Mouse (Mus musculus): Measurements from ENCODE around the gene Gm16253. TPM values are rescaled to one million over a fixed set of nuclear protein-coding genes. Genes with fewer than 3 reads are reported as not detected.

Gm16253 gene
- polyA plus RNA-seq, 1 experiment, result not detected

DNA sequence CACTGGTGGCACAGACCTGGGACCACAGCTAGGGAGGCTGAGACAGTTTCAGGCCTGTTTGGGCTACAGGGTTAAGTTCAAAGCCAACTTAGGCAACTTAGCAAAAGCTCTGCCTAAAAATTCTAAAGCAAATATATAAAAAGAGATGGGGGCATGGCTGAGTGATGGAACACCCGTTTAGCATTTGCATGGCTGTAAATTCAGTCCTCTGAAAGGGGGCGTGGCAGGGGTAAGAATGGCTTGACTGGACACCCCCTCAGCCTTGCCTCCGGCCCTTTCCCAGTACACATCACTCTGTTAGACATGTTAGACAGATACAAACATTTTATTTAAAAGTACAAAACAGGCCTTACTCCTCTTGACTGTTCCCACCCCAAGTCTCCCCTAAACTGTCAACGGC is 782 bp downstream of the Gm16253 start:
- TF ChIP-seq GATA1 (IDR thresholded peaks at IDR 0.05; ENCODE audit: low read length), result no peak

DNA sequence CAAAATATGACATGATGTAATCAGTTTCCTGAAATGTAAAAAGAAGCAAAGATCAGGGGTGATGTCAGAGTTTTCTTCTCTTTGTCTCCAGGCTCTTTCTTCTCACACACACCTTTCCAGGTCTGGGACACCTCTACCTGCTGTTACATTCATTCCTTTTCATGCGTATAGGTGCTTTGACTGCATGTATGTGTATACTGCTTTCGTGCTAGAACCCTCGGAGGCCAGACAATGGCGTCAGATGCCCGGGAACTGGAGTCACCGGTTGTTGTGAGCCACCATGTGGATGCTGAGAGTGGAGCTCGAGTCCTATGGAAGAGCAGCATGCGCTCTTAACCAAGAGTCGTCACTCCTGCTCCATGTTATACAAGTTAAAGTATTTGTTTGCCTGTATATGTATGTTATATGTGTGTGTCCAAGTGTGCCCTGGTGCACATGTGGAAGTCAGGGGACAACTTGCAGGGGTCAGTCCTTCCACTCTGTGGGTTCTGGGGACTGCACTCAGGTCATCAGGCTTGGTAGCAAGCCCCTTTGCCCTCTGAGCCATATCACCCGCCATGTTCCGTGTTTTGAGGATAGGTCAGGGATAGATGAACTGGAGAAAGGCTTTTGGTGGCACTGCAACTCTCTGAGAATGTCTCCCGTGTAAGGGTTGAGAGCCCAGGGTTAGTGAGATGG is 1.9 kb downstream of the Gm16253 start:
- TF ChIP-seq GATA1 (IDR thresholded peaks at IDR 0.05; ENCODE audit: low read length), result no peak

DNA sequence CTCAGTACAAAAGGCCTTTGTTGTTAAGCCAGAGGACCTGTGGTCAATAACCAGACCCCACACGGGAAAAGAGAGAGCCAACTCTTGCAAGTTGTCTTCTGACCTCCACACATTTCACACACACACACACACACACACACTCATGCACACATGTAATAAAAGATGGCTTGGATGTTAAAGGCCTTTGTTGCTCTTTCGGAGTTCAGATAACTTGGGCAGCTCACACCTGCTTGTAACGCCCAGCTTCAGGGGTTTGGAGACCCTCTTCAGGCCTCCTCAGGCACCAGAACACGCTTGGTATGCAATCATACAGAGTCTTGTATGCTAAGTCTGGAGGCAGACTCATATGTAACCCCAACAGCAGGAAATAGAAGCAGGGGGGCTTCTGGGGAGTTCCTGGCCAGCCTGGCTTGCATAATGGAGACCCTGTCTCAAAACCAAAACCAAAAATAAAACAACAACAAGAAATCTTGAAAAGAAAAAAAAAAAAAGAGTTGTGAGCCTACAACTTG is 2.5 kb downstream of the Gm16253 start:
- TF ChIP-seq GATA1 (IDR thresholded peaks at IDR 0.05; ENCODE audit: low read length), result no peak

DNA sequence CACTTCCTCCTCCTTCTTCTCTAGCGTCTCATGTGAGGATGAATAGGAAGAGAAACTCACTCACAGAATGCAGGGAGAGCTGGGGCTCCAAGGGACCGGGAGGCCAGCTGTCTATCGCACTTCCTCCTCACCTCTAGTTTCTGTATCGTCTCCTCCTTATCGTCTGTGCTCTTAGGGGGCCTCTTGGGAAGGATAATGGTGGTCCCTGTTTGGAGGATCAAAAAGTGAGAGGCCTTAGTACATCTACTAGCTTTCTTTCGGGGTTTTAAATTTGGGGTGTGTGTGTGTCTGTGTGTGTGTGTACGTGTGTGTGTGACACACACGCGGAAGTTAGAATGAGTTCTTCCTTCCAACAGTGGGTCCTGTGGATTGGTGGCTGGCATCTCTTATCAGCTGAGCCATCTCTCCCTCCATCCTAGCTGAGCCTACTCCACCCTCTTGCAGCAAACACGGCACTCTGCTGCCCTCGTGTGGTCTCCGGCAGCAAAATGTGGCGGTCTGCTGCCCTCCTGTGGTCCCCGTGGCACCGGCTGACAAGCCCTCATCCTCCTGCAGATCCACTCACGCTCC is 3.2 kb downstream of the Gm16253 start:
- peak; percentile 88 for TF ChIP-seq GATA1 (IDR thresholded peaks at IDR 0.05; ENCODE audit: low read length)

DNA sequence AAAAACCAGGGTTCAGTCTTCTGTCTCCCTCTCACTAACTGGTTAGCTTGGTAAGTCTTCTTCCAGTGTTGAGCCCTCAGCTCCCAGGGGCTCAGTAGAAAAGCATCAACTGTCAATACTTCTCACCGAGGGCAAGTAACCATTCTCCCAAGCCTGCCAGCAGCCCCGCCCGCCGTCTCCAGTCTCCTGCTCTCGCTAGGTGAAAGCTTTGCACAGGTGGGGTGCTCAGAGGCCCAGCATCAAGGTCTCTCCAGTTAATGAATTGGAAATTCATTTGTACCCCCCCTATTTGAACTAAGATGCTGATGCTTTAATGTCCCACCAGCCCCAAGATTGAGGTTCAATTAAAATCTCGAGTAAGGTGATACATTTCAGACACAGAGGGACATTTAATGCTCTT is 4.4 kb downstream of the Gm16253 start:
- TF ChIP-seq GATA1 (IDR thresholded peaks at IDR 0.05; ENCODE audit: low read length), result no peak

DNA sequence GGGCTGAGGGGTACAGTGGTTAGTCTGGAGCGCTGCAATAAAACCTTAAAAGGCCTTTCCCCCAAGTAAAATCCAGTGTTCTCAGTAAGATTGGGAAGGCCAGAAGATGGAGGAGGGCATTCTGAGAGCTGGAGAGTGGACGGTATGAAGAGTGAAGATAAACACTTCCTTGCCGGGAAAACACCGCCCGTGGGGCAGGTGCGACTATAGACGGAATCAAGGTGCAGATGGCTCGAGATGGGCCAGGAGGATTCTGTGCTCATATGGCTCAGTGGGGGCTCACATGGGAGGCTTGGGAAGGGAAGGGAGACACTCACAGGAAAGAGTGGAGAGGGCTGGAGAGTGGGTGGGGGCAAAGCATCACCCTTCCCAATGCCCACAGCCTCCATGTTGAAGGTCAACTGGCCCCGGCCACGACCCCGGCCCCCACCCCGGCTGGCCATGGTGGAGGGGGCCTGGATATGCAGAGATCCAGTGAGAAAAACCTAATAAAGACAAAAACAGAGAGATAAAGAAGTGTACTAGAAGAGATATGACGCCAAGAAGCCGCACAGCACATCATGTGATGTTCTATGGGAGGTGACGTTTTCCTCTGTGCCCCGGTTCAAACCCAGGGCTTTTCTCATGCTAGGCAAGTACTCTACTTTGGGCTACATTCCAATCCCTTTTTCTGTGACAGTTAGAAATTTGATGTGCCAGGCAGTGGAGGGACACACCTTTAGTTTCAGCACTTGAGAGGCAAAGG is 5.2 kb downstream of the Gm16253 start:
- TF ChIP-seq GATA1 (IDR thresholded peaks at IDR 0.05; ENCODE audit: low read length), result no peak

DNA sequence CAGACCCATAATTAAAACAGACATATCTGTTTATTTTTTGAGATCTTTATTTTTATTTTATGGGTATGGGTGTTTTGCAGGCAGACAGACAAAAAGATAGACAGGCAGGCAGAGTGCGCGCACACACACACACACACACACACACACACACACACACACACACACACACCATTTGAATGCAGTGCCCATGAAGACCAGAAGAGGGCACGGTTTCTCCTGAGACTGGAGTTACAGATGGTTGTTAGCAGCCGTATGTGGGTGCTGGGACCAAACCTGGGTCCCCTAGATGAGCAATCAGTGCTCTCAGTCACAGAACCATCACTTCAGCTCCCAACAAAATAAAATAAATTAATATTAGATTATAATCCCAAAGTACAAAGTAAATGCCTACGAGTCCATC is 6.6 kb downstream of the Gm16253 start:
- TF ChIP-seq GATA1 (IDR thresholded peaks at IDR 0.05; ENCODE audit: low read length), result no peak

DNA sequence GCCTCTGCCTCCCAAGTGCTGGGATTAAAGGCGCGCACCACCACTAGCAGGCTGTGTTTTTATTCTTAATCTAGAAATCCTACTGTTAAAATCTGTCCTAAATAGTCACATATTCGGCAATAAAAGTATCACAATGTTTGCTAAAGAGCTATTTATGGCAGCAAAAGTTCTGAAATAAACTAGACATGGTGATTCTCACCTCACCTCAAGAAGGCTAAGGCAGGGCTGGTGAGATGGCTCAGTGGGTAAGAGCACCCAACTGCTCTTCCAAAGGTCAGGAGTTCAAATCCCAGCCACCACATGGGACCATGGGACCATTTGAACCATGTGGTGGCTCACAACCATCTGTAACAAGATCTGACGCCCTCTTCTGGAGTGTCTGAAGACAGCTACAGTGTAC is 13.9 kb downstream of the Gm16253 start:
- TF ChIP-seq GATA1 (IDR thresholded peaks at IDR 0.05; ENCODE audit: low read length), result no peak

DNA sequence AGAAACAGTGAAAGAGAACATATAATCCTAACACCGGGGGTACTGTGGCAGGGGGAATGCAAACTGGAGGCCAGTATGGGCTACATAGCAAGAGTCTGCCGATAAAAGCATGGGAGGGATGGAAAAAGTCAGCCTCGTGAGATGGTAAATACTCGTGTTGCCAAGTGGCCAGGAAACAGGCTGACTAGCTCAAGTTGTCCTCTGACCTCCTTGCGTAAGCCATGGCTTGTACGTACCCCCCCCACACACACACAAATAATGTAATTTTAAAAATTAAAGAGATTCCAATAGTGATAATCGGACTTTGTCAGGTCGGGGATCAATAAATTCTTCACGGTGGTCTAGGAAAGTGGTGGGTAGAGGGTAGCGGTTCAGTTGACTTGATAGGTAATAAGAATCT is 16.6 kb downstream of the Gm16253 start:
- TF ChIP-seq GATA1 (IDR thresholded peaks at IDR 0.05; ENCODE audit: low read length), result no peak

DNA sequence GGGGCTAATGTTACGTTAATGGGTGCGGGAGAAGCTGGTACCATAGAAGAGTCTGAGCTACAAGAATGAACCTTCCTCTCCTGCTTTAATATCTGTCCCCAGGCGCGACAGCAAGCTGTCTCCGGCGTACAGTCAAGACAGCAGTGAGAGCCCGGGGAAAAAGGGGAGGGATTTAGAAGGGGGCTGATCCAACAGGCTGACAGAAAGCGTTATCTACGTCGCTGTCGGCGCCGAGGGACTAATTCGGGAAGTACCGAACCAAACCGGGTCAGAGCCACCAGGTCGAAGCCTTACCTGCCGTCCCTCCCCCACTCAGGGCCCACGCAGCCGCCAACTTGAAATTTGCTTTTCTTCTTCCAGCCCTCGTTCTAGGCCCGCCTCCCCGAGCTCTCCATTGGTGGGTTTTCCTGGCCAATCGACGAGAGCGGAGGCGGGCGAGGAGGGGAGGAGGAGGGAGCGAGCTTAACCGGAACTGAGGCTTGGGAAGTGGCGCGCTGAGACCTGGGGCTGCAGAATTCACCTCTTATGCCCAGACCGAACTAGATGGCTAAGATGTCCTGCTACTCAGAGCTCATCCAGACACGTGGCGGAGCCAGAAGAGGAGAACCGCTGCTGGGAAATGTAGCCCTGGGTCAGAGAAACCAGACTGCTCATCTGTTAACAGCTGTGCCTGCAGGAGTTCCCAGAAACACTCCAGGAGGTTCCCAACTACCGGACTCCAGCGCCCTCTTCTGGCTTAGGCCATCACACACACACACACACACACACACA is 17.2 kb downstream of the Gm16253 start, which contains the start of gene Polr3gl:
Polr3gl (minus strand) TSS at position 392 of the 771 bp plus-strand sequence.
- no peak for TF ChIP-seq GATA1 (IDR thresholded peaks at IDR 0.05; ENCODE audit: low read length)

DNA sequence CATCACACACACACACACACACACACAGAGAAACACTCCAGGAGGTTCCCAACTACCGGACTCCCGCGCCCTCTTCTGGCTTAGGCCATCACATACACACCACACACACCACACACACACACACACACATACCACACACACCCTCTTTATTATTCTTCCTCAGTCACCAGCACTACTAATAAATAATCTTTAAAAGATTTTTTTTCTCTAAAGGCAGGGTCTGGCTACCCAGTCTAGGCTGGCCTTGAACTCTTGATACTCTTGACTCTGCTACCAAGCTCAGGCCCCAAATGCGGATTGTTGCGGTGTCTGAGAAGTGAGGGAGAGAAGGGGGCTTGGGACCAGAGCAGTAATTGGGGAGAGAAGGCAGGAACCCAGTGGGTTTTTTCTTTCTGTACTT is 18.1 kb downstream of the Gm16253 start:
- TF ChIP-seq GATA1 (IDR thresholded peaks at IDR 0.05; ENCODE audit: low read length), result no peak

DNA sequence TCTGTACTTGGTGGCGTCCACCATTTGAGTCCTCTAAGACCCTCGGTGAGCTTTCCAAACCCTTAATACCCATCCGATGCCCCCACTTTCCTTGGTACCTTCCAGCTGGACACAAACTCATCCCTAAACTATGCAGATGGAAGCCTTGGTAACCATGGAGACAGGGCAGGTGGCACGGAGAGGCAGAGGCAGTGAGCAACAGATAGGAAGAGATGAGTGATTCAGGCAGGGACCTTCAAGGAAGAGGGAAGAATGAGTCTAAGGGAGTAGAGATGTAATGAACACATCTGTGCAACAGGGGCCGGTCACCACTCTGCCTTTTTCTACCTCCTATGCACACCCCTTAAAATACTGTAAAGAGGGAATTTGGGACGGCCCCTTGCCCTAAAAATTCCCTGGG is 18.9 kb downstream of the Gm16253 start:
- no peak for TF ChIP-seq GATA1 (IDR thresholded peaks at IDR 0.05; ENCODE audit: low read length)

DNA sequence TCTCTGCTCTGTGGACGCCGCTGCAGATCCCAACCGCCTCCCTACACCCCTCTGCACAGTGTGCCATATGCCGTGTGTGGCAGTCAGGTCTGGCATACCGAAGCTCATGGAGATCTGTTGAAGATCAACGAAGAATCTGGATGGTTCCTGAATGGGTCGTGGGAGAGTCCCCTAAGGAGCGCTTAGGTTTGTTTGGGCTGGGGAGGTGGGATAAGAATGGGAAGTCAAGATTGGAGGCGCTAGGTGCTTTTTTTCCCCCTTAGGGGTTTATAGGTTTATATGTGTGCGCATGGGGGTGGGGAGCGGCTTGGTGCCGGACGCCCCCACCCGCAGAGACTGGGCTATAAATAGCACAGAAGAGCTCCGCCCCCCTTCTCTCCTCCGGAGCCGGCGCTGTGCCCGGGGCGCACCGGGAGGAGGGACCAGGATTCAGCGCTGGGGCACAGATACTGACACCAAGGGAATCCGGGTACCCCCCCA is 19.5 kb downstream of the Gm16253 start, which contains the start of gene Ankrd34a:
Ankrd34a (plus strand) TSS at position 409 of the 480 bp plus-strand sequence.
- TF ChIP-seq GATA1 (IDR thresholded peaks at IDR 0.05; ENCODE audit: low read length), result no peak

DNA sequence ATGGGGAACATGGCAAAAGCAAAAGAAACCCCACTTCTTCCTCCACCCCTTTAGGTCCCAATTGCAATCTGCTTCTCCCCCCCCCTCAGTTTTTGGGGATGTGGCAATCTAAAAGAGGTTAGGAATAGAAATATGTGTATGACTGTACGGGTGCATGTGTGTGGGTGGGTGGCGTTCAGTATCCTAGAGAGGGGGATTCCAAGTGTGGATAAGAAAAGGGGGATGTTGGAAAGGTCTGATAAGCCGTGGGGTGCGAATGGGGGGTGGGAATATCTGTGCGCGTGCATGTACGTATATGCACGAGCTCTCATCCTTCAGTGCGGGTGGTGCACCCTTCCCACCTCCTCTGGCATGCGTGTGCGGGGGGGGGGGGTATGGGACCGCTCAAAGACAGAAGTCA is 20.1 kb downstream of the Gm16253 start:
- no peak for TF ChIP-seq GATA1 (IDR thresholded peaks at IDR 0.05; ENCODE audit: low read length)

DNA sequence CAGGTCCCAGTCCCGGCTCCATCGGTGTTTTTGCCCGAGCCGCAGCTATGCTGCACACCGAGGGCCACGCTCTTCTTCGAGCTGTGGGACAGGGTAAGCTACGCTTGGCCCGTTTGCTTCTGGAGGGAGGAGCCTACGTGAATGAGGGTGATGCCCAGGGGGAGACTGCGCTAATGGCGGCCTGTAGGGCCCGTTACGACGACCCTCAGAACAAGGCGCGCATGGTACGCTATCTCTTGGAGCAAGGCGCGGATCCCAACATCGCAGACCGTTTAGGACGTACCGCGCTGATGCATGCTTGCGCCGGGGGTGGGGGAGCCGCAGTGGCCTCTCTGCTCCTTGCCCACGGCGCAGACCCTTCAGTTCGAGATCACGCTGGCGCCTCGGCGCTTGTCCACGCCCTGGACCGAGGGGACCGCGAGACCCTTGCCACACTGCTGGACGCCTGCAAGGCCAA is 20.7 kb downstream of the Gm16253 start:
- TF ChIP-seq GATA1 (IDR thresholded peaks at IDR 0.05; ENCODE audit: low read length), result no peak

All from G1E-ER4 (cell line).